Mouse (Mus musculus): ENCODE measurements around the gene Brsk2. TPM values are rescaled to one million over a fixed set of nuclear protein-coding genes. Genes with fewer than 3 reads are reported as not detected.

Gene Brsk2
- polyA plus RNA-seq, 1 experiment from 2014 or later, result 0.98 TPM

DNA sequence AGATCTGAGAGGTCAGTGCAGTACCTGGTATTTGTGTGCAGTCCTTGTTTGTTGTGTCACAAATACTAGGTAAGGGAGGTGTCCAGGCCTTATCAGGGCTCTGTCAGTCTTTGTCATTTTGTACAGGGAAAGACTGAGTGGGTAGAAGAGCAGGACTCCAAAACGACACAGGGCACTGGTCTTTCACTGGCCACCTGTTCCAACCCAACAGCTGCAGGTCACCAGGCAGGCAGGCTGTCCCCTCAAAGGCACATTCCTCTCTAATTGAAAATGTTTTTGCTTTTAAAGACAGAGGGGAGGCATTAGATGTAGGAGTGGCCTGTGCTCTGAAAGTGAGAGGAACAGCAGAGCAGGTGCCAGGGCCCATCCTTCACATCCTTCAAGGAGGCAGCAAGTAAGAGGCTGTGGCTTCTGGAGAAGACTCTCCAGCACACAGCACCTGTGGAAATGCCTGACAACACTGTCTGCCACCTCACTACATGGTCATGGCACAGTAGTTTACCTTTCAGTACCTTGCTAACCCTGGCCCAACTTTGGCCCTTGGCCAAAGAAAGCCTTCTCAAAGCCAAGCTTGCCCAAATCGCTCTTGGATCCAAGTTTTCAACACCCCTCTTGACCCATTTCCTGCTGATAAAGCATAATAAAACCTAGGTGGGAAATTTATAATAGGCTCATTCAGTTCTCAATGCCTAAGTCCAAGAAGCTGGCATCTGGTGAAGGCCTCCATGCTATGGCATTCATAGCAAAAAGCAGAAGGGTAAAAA is 85.7 kb downstream of the Brsk2 start:
- ATAC-seq, result no peak
- Histone ChIP-seq H3K27ac (ENCODE audit: low read length) (no peak overlapping the region), H3K9me3 (ENCODE audit: control insufficient read depth, low read length) (no peaks in the 10 kb centered on the region), H3K4me3 (ENCODE audit: low read length) (no peak overlapping the region), H3K4me1 (ENCODE audit: control insufficient read depth, insufficient read depth, low read length) (peaks cover 34% of the 10 kb centered on the region), H3K4me2 (ENCODE audit: low read depth, low read length) (no peak overlapping the region), H3K27me3 (replicated peaks; ENCODE audit: control insufficient read depth, insufficient read depth, low read length) (no peaks in the 10 kb centered on the region), H3K36me3 (ENCODE audit: control insufficient read depth, insufficient read depth, low read length) (no peaks in the 10 kb centered on the region), H3K9ac (ENCODE audit: low read depth, low read length) (no peak overlapping the region)
- WGBS, result 52% methylated on average over 2 of the region's 2 CpGs

DNA sequence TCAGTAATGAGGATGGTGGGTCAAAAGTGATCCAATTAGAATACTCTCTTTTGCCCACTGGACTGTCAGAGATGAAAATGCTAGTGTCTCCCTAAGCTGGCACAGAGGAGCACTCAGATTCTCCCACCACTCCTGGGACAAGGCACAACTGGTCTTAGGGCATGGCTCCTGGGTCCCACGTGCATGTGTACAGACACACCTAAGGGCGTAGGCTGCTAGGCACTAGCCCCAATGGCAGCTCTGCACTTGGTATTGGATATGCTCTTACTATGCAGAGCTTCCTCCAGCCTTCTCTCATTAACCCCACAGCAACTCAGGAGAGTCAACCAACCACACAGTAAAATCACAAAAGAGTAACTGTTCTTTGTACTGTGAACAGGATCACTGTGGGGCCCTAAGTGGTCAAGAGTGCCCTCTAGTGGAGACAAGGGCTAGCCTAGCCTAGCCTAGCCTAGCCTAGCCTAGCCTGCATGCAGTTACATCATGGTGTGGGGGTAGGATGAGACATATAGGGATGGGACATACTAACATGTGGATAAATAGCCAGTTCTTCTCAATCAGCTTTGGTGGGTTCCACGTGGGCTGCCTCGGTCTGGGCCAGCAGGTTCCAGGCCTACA is 88.1 kb downstream of the Brsk2 start:
- no peak overlapping the region for H3K4me2 ChIP-seq (ENCODE audit: low read depth, low read length)
- H3K4me1 ChIP-seq (ENCODE audit: control insufficient read depth, insufficient read depth, low read length), result peaks cover 32% of the 10 kb centered on the region
- H3K9ac ChIP-seq (ENCODE audit: low read depth, low read length), result no peak overlapping the region
- ATAC-seq, result peak; percentile 69
- no peaks in the 10 kb centered on the region for H3K9me3 ChIP-seq (ENCODE audit: control insufficient read depth, low read length)
- no peaks in the 10 kb centered on the region for H3K36me3 ChIP-seq (ENCODE audit: control insufficient read depth, insufficient read depth, low read length)
- no peak overlapping the region for H3K4me3 ChIP-seq (ENCODE audit: low read length)
- 69% methylated on average over 4 of the region's 4 CpGs for WGBS
- H3K27ac ChIP-seq (ENCODE audit: low read length), result peak overlapping the region; percentile 38
- H3K27me3 ChIP-seq (replicated peaks; ENCODE audit: control insufficient read depth, insufficient read depth, low read length), result no peaks in the 10 kb centered on the region

DNA sequence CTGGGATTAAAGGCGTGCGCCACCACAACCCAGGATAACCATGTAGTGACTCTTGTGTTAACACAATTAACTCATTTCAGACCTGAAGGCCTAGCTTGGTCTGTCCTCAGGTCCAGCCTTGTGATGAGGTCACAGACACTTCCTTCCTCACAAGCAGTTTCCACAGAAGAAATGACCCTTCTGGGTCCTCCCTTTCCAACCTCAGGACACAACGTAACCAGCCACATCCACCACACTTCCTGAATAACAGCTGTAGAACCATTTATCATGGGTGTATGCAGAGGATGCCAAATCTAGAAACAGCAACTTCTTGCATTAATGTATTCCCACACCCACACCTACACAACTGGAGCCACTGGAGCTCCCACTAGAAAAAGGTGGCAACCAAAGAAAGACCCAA is 91.2 kb downstream of the Brsk2 start:
- Histone ChIP-seq H3K27ac (ENCODE audit: low read length) (no peak overlapping the region), H3K9ac (ENCODE audit: low read depth, low read length) (no peak overlapping the region), H3K36me3 (ENCODE audit: control insufficient read depth, insufficient read depth, low read length) (no peaks in the 10 kb centered on the region), H3K27me3 (replicated peaks; ENCODE audit: control insufficient read depth, insufficient read depth, low read length) (no peaks in the 10 kb centered on the region), H3K4me1 (ENCODE audit: control insufficient read depth, insufficient read depth, low read length) (peaks cover 19% of the 10 kb centered on the region), H3K4me3 (ENCODE audit: low read length) (no peak overlapping the region), H3K9me3 (ENCODE audit: control insufficient read depth, low read length) (no peaks in the 10 kb centered on the region), H3K4me2 (ENCODE audit: low read depth, low read length) (no peak overlapping the region)
- ATAC-seq, result no peak
- 74% methylated on average over 3 of the region's 3 CpGs for WGBS

DNA sequence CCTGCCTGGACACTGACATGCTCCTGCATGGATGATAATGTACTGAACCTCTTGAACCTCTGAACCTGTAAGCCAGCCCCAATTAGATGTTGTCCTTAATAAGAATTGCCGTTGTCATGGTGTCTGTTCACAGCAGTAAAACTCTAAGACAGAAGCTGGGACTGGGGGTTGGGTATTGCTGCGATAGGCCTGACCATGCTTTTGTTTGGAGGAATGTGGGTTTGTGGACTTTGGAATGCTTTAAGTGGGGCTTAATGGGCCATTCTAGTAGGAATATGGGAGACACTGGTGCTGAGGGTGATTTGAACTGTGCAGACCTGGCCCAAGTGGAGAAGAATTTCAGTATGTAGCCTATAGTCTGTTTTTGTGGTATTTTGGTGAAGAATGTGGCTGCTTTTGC is 95.8 kb downstream of the Brsk2 start:
- Histone ChIP-seq H3K27ac (ENCODE audit: low read length) (peak overlapping the region; percentile 61), H3K4me3 (ENCODE audit: low read length) (no peak overlapping the region), H3K4me1 (ENCODE audit: control insufficient read depth, insufficient read depth, low read length) (peaks cover 10% of the 10 kb centered on the region), H3K36me3 (ENCODE audit: control insufficient read depth, insufficient read depth, low read length) (no peaks in the 10 kb centered on the region), H3K9ac (ENCODE audit: low read depth, low read length) (no peak overlapping the region), H3K4me2 (ENCODE audit: low read depth, low read length) (no peak overlapping the region), H3K9me3 (ENCODE audit: control insufficient read depth, low read length) (no peaks in the 10 kb centered on the region), H3K27me3 (replicated peaks; ENCODE audit: control insufficient read depth, insufficient read depth, low read length) (no peaks in the 10 kb centered on the region)
- WGBS, result 40% methylated on average over 2 of the region's 2 CpGs
- peak; percentile 54 for ATAC-seq

DNA sequence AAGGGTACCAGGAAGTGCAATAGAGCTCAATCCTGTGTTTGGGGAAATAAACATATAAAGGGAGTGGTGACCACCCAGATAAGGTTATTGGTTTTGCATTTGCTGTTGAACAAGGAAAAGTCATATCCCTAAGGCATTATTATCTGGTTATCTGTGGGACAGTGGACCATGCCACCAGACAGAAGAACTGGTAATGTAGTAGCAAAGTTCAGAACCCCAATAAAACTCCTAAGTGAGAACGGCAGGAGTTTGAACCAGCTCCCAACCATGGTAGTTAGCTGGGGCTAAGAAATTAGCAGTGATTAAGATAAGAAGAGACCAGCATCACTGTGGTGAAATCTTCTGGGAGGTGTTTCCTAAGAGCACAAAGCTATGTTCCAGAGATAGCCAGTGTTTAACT is 96.4 kb downstream of the Brsk2 start:
- no peaks in the 10 kb centered on the region for H3K36me3 ChIP-seq (ENCODE audit: control insufficient read depth, insufficient read depth, low read length)
- peak; percentile 88 for ATAC-seq
- H3K4me3 ChIP-seq (ENCODE audit: low read length), result no peak overlapping the region
- 26% methylated on average over 1 of the region's 1 CpGs for WGBS
- no peak overlapping the region for H3K9ac ChIP-seq (ENCODE audit: low read depth, low read length)
- H3K4me2 ChIP-seq (ENCODE audit: low read depth, low read length), result no peak overlapping the region
- H3K27ac ChIP-seq (ENCODE audit: low read length), result peak overlapping the region; percentile 55
- H3K4me1 ChIP-seq (ENCODE audit: control insufficient read depth, insufficient read depth, low read length), result peaks cover 10% of the 10 kb centered on the region
- H3K9me3 ChIP-seq (ENCODE audit: control insufficient read depth, low read length), result no peaks in the 10 kb centered on the region
- H3K27me3 ChIP-seq (replicated peaks; ENCODE audit: control insufficient read depth, insufficient read depth, low read length), result no peaks in the 10 kb centered on the region

DNA sequence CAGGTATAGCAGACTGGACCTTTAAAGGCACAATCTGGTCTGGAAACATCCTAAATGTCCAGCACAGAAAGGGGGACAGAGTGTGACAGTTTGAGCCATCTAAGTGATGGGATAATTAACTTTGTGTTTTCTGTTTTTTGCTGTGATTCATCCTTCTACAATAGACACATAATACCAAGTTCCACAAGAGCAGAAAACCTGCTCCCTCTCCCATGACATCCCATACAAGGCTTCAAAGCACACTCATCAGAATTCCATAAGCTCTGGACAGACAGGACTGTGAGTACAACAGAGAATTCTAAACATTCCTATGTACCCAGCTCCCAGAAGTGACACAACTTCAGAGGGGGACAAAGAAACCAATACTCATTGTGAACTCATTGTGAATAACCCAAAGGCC is 101.0 kb downstream of the Brsk2 start:
- Histone ChIP-seq H3K27ac (ENCODE audit: low read length) (no peak overlapping the region), H3K4me3 (ENCODE audit: low read length) (no peak overlapping the region), H3K36me3 (ENCODE audit: control insufficient read depth, insufficient read depth, low read length) (no peaks in the 10 kb centered on the region), H3K9ac (ENCODE audit: low read depth, low read length) (no peak overlapping the region), H3K27me3 (replicated peaks; ENCODE audit: control insufficient read depth, insufficient read depth, low read length) (no peaks in the 10 kb centered on the region), H3K9me3 (ENCODE audit: control insufficient read depth, low read length) (no peaks in the 10 kb centered on the region), H3K4me2 (ENCODE audit: low read depth, low read length) (no peak overlapping the region), H3K4me1 (ENCODE audit: control insufficient read depth, insufficient read depth, low read length) (peaks cover 5% of the 10 kb centered on the region)
- no peak for ATAC-seq

Small RNAs within 50 kb of the gene (microRNA-seq; reads per million reads assigned to microRNA genes)
- gene Mir3104, result not detected

Other genes with a start within 250 kb of the Brsk2 start
- gene Muc5ac, start 160.8 kb upstream of the Brsk2 start, polyA plus RNA-seq (2015; fragmentation: Nextera tagmentation; extraction: Ambion mirVana), result not detected in 2 replicates
- 0.01 TPM in 1 of 2 replicates, not detected in the other for gene Muc5b, start 110.7 kb upstream of the Brsk2 start, polyA plus RNA-seq (2015; fragmentation: Nextera tagmentation; extraction: Ambion mirVana)
- 51.1 and 55.5 TPM in 2 replicates for gene Tollip, start 31.2 kb upstream of the Brsk2 start, polyA plus RNA-seq (2015; fragmentation: Nextera tagmentation; extraction: Ambion mirVana)
- 57.8 and 64.4 TPM in 2 replicates for gene Mob2, start 111.3 kb downstream of the Brsk2 start, polyA plus RNA-seq (2015; fragmentation: Nextera tagmentation; extraction: Ambion mirVana)
- 4.8 and 5.6 TPM in 2 replicates for gene Dusp8, start 146.1 kb downstream of the Brsk2 start, polyA plus RNA-seq (2015; fragmentation: Nextera tagmentation; extraction: Ambion mirVana)
- gene Gm45618, start 171.0 kb downstream of the Brsk2 start, polyA plus RNA-seq (2015; fragmentation: Nextera tagmentation; extraction: Ambion mirVana), result not detected in 2 replicates
- gene Gm39115, start 186.3 kb downstream of the Brsk2 start, polyA plus RNA-seq (2015; fragmentation: Nextera tagmentation; extraction: Ambion mirVana), result not detected in 2 replicates
- not detected in 2 replicates for gene Gm45337, start 194.9 kb downstream of the Brsk2 start, polyA plus RNA-seq (2015; fragmentation: Nextera tagmentation; extraction: Ambion mirVana)
- not detected in 2 replicates for gene Gm29735, start 207.4 kb downstream of the Brsk2 start, polyA plus RNA-seq (2015; fragmentation: Nextera tagmentation; extraction: Ambion mirVana)
- gene Gm4553, start 216.0 kb downstream of the Brsk2 start, polyA plus RNA-seq (2015; fragmentation: Nextera tagmentation; extraction: Ambion mirVana), result not detected in 2 replicates
- gene Krtap5-2, start 226.3 kb downstream of the Brsk2 start, polyA plus RNA-seq (2015; fragmentation: Nextera tagmentation; extraction: Ambion mirVana), result not detected in 2 replicates
- not detected in 2 replicates for gene Gm10153, start 240.6 kb downstream of the Brsk2 start, polyA plus RNA-seq (2015; fragmentation: Nextera tagmentation; extraction: Ambion mirVana)

All from intestine, embryonic 16.5 days (tissue).